Mouse (Mus musculus): ENCODE results near the gene Ehhadh. TPM values are rescaled to one million over a fixed set of nuclear protein-coding genes. Genes with fewer than 3 reads are reported as not detected.

Gene Ehhadh
- total and polyA plus RNA-seq, 3 experiments: 0.93 to 2.9 (median 1.1) TPM

DNA sequence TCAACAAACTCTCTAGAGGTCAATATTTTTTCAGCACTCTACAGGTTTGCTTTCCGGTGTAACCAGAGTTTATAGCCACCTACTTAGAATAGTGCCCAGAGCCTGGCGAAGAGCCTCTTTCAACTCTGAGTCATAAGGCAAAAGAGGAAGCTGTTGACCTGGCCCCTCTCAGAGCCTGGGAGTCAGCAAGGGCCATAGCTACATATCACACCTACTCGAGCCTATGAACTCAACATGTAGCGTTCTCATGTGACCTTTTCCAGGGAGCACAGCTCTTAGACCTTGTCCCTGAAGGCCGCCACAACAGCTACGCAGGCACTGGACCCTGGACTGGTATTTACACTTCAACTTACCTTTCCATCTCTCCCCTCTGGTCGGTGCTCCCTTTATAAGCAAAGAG, 67.8 kb downstream of the Ehhadh start:
- H3K4me3 ChIP-seq (replicated peaks in 1 of 3; ENCODE audit: low read depth in 2 of 3, low read length in 2 of 3, poor library complexity in 1 of 3): no peak overlapping the region
- TF ChIP-seq BHLHE40 (IDR thresholded peaks at IDR 0.05; ENCODE audit: low read depth, low read length) (peak; percentile 60), USF2 (conservative IDR thresholded peaks at IDR 0.05; ENCODE audit: low read depth, low read length) (no peak), JUN (IDR thresholded peaks at IDR 0.05; ENCODE audit: insufficient read depth, low read depth, low read length) (peak; percentile 61), MAX (IDR thresholded peaks at IDR 0.05; ENCODE audit: low read length) (peak; percentile 65), EP300 (IDR thresholded peaks at IDR 0.05; ENCODE audit: low read length) (peak; percentile 88), TCF12 (IDR thresholded peaks at IDR 0.05; ENCODE audit: low read depth, low read length) (peak; percentile 72), MXI1 (IDR thresholded peaks at IDR 0.05; ENCODE audit: low read depth, low read length) (no peak), SMC3 (IDR thresholded peaks at IDR 0.05; ENCODE audit: low read depth, low read length) (peak; percentile 17; the same call in 1 of the 2 replicates), MAZ (IDR thresholded peaks at IDR 0.05; ENCODE audit: low read depth, low read length) (peak; percentile 87), IRF4 (IDR thresholded peaks at IDR 0.05; ENCODE audit: low read depth, low read length) (peak; percentile 91), ETS1 (conservative IDR thresholded peaks at IDR 0.05; ENCODE audit: low read depth, low read length) (peak; percentile 33; the same call in 1 of the 2 replicates), KAT2A (IDR thresholded peaks at IDR 0.05; ENCODE audit: insufficient replicate concordance, low read length) (no peak), POLR2AphosphoS2 (IDR thresholded peaks at IDR 0.05; ENCODE audit: low read depth, low read length) (no peak), CHD2 (IDR thresholded peaks at IDR 0.05; ENCODE audit: low read length) (peak; percentile 50; the same call in 1 of the 2 replicates), CTCF (conservative IDR thresholded peaks at IDR 0.05 in 1 of 2, IDR thresholded peaks at IDR 0.05 in 1 of 2; ENCODE audit: low read depth in 2 of 2, low read length in 2 of 2) (no peak), TBP (conservative IDR thresholded peaks at IDR 0.05; ENCODE audit: low read depth, low read length) (peak; percentile 66; the same call in 1 of the 2 replicates), POLR2A (IDR thresholded peaks at IDR 0.05; ENCODE audit: low read depth, low read length) (peak; percentile 47; the same call in 1 of the 2 replicates), SIN3A (IDR thresholded peaks at IDR 0.05; ENCODE audit: low read length) (peak; percentile 14; the same call in 1 of the 2 replicates), USF1 (IDR thresholded peaks at IDR 0.05; ENCODE audit: low read depth, low read length) (no peak), GABPA (IDR thresholded peaks at IDR 0.05; ENCODE audit: insufficient replicate concordance, low read depth, low read length) (no peak), MEF2A (IDR thresholded peaks at IDR 0.05; ENCODE audit: borderline replicate concordance, low read depth, low read length) (peak; percentile 82), HCFC1 (IDR thresholded peaks at IDR 0.05; ENCODE audit: low read depth, low read length) (peak; percentile 19; the same call in 1 of the 2 replicates), RCOR1 (conservative IDR thresholded peaks at IDR 0.05; ENCODE audit: low read depth, low read length) (no peak; the same call in 1 of the 2 replicates), ELF1 (IDR thresholded peaks at IDR 0.05; ENCODE audit: low read depth, low read length) (peak; percentile 56; the same call in 1 of the 2 replicates), NELFE (IDR thresholded peaks at IDR 0.05; ENCODE audit: low read depth, low read length) (peak; percentile 46; the same call in 1 of the 2 replicates), JUND (conservative IDR thresholded peaks at IDR 0.05; ENCODE audit: low read depth, low read length) (no peak)
- peaks cover 11 to 30% of the 10 kb centered on the region in 2 experiments; a peak in 3 of 4 replicates for H3K4me1 ChIP-seq (ENCODE audit: control insufficient read depth in 1 of 2, insufficient read depth in 2 of 2)
- H3K9ac ChIP-seq (ENCODE audit: insufficient read depth, low read depth): no peak overlapping the region
- dilution Hi-C loops (cut with MboI; ENCODE audit: extremely low pct_ligation_motif_present, extremely low pct_unique_long_range_greater_than_20kb, low sequenced_read_pairs) (no loop called here), in situ Hi-C loops (cut with MboI; ENCODE audit: low pct_ligation_motif_present, low pct_unique_long_range_greater_than_20kb, low sequenced_read_pairs) (no loop called here)
- H3K79me2 ChIP-seq (replicated peaks; ENCODE audit: control insufficient read depth, extremely low read depth, insufficient read depth, poor library complexity, severe bottlenecking): no peaks in the 10 kb centered on the region
- peaks cover 3% of the 10 kb centered on the region for H3K9me3 ChIP-seq (replicated peaks; ENCODE audit: low read length)
- no peaks in the 10 kb centered on the region for H3K27me3 ChIP-seq (replicated peaks)
- H3K27ac ChIP-seq (ENCODE audit: insufficient read depth, low read depth): 0 out of 2 replicates have a peak overlapping the region, but pooled peaks have one; percentile 5
- H3K4me2 ChIP-seq (ENCODE audit: insufficient read depth, low read depth, poor library complexity, severe bottlenecking): peak overlapping the region; percentile 14
- peak; percentile 82 for DNase-seq (ENCODE audit: extremely low read depth)
- no peaks in the 10 kb centered on the region for H3K36me3 ChIP-seq (replicated peaks in 1 of 2; ENCODE audit: control insufficient read depth in 1 of 2, insufficient read depth in 1 of 2, low read length in 1 of 2)
